Mouse (Mus musculus): ENCODE measurements around the gene Jph4.

The Jph4 gene

GRCm38 (mm10) chr14:55071756-55072155, 45.0 kb downstream of the Jph4 start:
- no peak for ATAC-seq (ENCODE audit: insufficient number of reproducible peaks, low FRiP score, low TSS enrichment)

DNA sequence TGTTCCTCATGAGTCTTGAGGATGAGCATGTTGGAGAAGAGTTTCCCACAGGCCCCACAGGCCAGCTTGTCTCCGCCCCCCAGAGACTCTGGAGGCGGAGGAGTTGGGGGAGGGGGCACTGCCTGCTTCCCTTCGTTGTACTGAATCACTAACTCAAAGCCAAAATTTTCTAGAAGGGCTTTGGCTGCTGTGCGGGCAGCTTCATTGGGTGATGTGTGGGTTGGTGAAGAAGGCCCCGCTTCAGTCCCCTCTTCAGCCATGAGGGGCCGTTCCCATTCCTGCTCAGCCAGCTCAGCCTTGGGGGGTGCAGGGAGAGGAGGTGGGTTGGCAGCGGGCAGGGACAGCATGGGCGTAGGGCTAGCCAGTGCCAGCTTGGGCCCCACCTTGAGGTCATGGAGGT, 50.7 kb downstream of the Jph4 start:
- no peak for ATAC-seq (ENCODE audit: insufficient number of reproducible peaks, low FRiP score, low TSS enrichment)

- no peak for ATAC-seq (ENCODE audit: insufficient number of reproducible peaks, low FRiP score, low TSS enrichment)
Observed at GRCm38 (mm10) chr14:55065391-55065790, 51.3 kb downstream of the Jph4 start.

- peak; percentile 37; the same call in 1 of the 2 replicates for ATAC-seq (ENCODE audit: insufficient number of reproducible peaks, low FRiP score, low TSS enrichment)
Observed at GRCm38 (mm10) chr14:55064481-55065370, 52.0 kb downstream of the Jph4 start.

DNA sequence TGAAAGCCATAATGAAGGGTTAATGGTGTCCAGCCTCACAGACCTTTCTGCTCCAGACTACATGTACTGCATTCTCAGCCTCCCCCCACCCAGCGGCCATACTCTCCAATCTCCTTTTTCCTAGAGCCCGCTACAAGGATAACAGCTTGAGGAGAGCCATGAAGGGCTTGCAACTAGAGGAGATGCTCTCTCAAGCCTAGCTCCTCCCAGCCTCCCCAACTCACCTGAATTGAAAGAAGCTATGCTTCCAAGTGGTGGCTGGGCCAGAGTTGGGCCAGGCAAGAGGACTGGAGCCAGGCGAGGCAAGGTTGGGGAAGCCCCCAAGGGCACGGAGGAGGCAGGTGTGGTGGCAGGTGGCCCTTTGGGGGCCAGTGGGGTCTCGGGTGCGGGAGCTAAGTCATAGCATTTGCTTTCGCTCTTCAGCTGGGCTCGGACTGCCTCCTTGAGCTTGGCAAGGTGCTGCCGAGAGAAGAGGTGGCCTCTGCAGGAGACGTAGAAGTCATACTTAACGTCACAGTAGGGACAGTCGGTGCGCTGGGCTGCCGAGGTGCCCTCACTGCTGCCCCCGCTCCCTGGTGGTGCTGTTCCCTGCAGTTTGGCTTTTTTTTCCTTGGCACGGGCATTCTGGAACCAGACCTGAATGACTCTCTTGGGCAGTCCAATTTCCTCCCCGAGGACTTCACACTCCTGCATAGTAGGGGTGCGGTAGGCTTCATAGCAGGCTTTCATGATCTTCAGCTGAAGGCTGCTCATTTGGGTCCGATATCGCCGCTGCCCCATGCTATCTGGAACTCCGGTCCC, 53.0 kb downstream of the Jph4 start:
- ATAC-seq (ENCODE audit: insufficient number of reproducible peaks, low FRiP score, low TSS enrichment) = 0 out of 2 replicates have a peak, but pooled peaks have one; percentile 2

GRCm38 (mm10) chr14:55063117-55063516, 53.6 kb downstream of the Jph4 start:
- ATAC-seq (ENCODE audit: insufficient number of reproducible peaks, low FRiP score, low TSS enrichment) = no peak

- peak; percentile 40; the same call in 1 of the 2 replicates for ATAC-seq (ENCODE audit: insufficient number of reproducible peaks, low FRiP score, low TSS enrichment)
Observed at GRCm38 (mm10) chr14:55062626-55063025, 54.1 kb downstream of the Jph4 start.

DNA sequence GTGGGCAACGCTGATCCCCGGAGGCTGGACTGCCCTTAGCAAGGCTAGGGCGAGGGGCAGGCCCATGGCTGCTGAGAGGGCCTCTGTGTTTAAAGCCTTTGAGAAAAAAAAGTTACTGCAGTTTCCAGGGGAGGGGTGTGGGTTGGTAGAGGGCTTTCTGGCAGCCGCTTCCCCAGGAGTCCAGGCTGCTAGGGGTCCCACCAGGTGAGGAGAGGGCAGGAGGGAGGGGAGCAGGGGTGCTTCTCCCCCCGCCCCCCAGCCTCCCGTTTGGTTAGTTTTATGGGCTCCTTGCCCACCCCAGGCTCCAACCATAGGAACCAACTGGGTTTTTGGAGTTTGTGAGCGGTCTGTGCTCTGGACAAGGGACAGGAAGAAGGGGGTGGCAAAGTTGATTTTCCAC, 54.9 kb downstream of the Jph4 start:
- ATAC-seq (ENCODE audit: insufficient number of reproducible peaks, low FRiP score, low TSS enrichment) = no peak

- ATAC-seq (ENCODE audit: insufficient number of reproducible peaks, low FRiP score, low TSS enrichment) = no peak
Observed at GRCm38 (mm10) chr14:55059931-55060330, 56.8 kb downstream of the Jph4 start.

DNA sequence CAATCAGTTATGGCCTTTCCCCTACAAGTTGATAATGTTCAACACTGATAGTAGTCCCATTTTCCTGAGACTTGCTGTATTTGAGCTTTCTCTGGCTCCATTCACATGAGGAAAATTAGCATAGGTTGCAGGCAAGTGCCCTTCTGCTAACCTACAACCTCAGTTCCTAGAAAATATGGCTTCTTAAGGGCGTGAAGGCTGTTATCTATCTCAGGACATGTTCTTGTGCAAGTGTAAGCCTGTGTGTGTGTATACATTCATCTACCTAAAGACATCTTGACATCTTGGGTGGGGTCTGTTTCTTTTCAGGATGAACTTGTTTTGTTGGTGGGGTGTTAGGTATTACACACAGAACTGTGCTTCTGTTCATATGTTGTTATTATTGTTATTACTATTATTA, 57.7 kb downstream of the Jph4 start:
- no peak for ATAC-seq (ENCODE audit: insufficient number of reproducible peaks, low FRiP score, low TSS enrichment)

Data from cerebellum, adult (tissue).